Mouse (Mus musculus) myocyte (in vitro differentiated cells): ENCODE measurements around the gene Nr2c2ap.

Experiments
- E2F4 ChIP-seq: IDR thresholded peaks from one replicate; pipeline ENCODE4 v1.6.1; 2011; ENCODE audit warnings: mild to moderate bottlenecking, control low read depth, moderate library complexity; ENCODE audit not compliant: insufficient read depth
- MAX ChIP-seq: IDR thresholded peaks from one replicate; pipeline ENCODE4 v1.6.1; 2011; ENCODE audit warnings: low read depth, mild to moderate bottlenecking, control low read depth
- MYOD1 ChIP-seq, 3 experiments: IDR thresholded peaks; one replicate each; pipeline ENCODE4 v1.6.1; 2011; ENCODE audit warnings: control low read depth in 2 of 3, low read depth in 2 of 3, mild to moderate bottlenecking in 2 of 3, moderate library complexity in 1 of 3; ENCODE audit not compliant: insufficient read length in 2 of 3, control insufficient read depth in 1 of 3
- POLR2AphosphoS2 ChIP-seq: IDR thresholded peaks from one replicate; pipeline ENCODE4 v1.6.1; 2011; ENCODE audit warnings: low read depth, control low read depth; ENCODE audit not compliant: insufficient read length
- USF1 ChIP-seq: IDR thresholded peaks from one replicate; pipeline ENCODE4 v1.6.1; 2011; ENCODE audit warnings: low read depth, mild to moderate bottlenecking, control low read depth, moderate library complexity

- TF ChIP-seq USF1, result no peak
- no peak for TF ChIP-seq E2F4
- no peak for TF ChIP-seq POLR2AphosphoS2
- no peak for TF ChIP-seq MAX
- no peak for TF ChIP-seq MYOD1 (IDR thresholded peaks at IDR 0.05; ENCODE audit: control insufficient read depth in 1 of 3, insufficient read length in 2 of 3, low read depth in 2 of 3)
Measured at GRCm38 (mm10) chr8:70129309-70129952, 1.7 kb upstream of the Nr2c2ap start.
